Mouse (Mus musculus) C3H10T1/2 (cell line): ENCODE results near the gene Spert. TPM values are rescaled to one million over a fixed set of nuclear protein-coding genes. Genes with fewer than 3 reads are reported as not detected.

Experiments used
- polyA plus RNA-seq, 2 experiments: library from polyadenylated mRNA; unstranded; fragments of >200 nt; fragmentation: generic; extraction: Trizol; gene quantifications; one replicate each; pipeline ENCODE4 v1.2.1; 2012; ENCODE audit warnings: missing spikeins in 2 of 2

Gene Spert
- polyA plus RNA-seq, result not detected

GRCm38 (mm10) chr14:75592978-75593377 is at the start of gene Spert:
Spert (minus strand) TSS chr14:75593116.

GRCm38 (mm10) chr14:75642080-75642479 is 49.2 kb upstream of the Spert start, which contains the start of gene Erich6b:
Erich6b (plus strand) TSS chr14:75642259.

Other genes with a start within 250 kb of the Spert start
- gene Siah3, start 137.1 kb downstream of the Spert start, polyA plus RNA-seq, result not detected
- not detected for gene Erich6b, start 49.1 kb upstream of the Spert start, polyA plus RNA-seq
- gene Cog3, start 161.4 kb upstream of the Spert start, polyA plus RNA-seq, result 1 to 10 TPM in 1 of 2 experiments, under 1 TPM in 1; 0.35 to 7.2 TPM
- 1 to 10 TPM; 1.0 to 5.5 TPM for gene Slc25a30, start 193.9 kb upstream of the Spert start, polyA plus RNA-seq